Mouse (Mus musculus): ENCODE measurements at regions not wholly inside any gene's neighbourhood (a gene's known extent, or its start where the extent isn't known, plus 50 kb on each side); places are given as distances from the start of the nearest gene placed in this dataset.

- TF ChIP-seq CTCF (conservative IDR thresholded peaks at IDR 0.05; ENCODE audit: low read length) (no peak), NANOG (IDR thresholded peaks at IDR 0.05; ENCODE audit: borderline replicate concordance, low read length) (no peak), POU5F1 (IDR thresholded peaks at IDR 0.05; ENCODE audit: borderline replicate concordance, low read length) (no peak)
These were observed 437.8 kb downstream of the Adam3 start for GRCm38 (mm10) chr8:24287861-24288260.
